Mouse (Mus musculus) cerebellum, adult 2 months (tissue): ENCODE results near the gene Hyal2.

Experiments
- CTCF ChIP-seq: fragments of 200-500 bp; IDR thresholded peaks from 2 replicates; pipeline ENCODE4 v1.5.1; 2011; ENCODE audit warnings: low read depth, mild to moderate bottlenecking, control low read depth, low read length, moderate library complexity, borderline replicate concordance; ENCODE audit not compliant: insufficient read depth
- POLR2A ChIP-seq: fragments of 200-500 bp; IDR thresholded peaks from 2 replicates; pipeline ENCODE4 v1.6.1; 2011; ENCODE audit warnings: low read length, control low read depth, borderline replicate concordance; ENCODE audit not compliant: insufficient read depth

DNA sequence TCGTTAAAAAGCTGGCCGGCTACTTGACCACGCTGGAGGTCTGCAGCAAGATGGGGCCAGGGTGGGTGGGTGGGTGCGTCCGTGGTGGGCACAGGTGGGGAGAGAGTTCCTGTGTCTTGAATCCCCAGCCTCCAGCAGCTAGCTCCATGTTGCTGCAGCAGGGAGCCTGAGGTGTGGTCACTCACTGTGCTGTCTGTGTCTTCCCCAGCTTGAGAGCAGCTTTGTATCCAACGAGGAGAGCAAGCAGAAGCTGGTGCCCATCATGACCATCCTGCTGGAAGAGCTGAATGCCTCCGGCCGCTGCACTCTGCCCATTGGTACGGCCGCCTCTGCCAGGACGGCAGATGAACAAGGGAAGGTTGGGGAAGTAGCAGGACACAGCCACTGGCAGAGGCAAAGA is 24.4 kb upstream of the Hyal2 start:
- TF ChIP-seq POLR2A (no peak), CTCF (no peak)
